Mouse (Mus musculus): ENCODE measurements at regions not wholly inside any gene's neighbourhood (a gene's known extent, or its start where the extent isn't known, plus 50 kb on each side); places are given as distances from the start of the nearest gene placed in this dataset.

- TF ChIP-seq HCFC1 (IDR thresholded peaks at IDR 0.05; ENCODE audit: borderline replicate concordance, insufficient read depth, low read length) (no peak), ZC3H11A (IDR thresholded peaks at IDR 0.05; ENCODE audit: borderline replicate concordance, low read depth, low read length) (no peak), CHD2 (IDR thresholded peaks at IDR 0.05; ENCODE audit: low read depth, low read length) (no peak), ZNF384 (IDR thresholded peaks at IDR 0.05; ENCODE audit: low read depth, low read length) (no peak)
Measured at GRCm38 (mm10) chr11:114291258-114291657, 224.4 kb upstream of the Sdk2 start.

Data from ES-E14 (cell line).